Mouse (Mus musculus) liver, embryonic 14.5 days (tissue): ENCODE results near the gene Chd1l.

Source experiments
- CTCF ChIP-seq: IDR thresholded peaks from 2 replicates; pipeline ENCODE4 v1.5.1; 2016; ENCODE audit warnings: antibody characterized with exemption, low read depth, control low read depth
- EP300 ChIP-seq: IDR thresholded peaks from 2 replicates; pipeline ENCODE4 v1.6.1; 2016; ENCODE audit warnings: antibody characterized with exemption, low read depth

DNA sequence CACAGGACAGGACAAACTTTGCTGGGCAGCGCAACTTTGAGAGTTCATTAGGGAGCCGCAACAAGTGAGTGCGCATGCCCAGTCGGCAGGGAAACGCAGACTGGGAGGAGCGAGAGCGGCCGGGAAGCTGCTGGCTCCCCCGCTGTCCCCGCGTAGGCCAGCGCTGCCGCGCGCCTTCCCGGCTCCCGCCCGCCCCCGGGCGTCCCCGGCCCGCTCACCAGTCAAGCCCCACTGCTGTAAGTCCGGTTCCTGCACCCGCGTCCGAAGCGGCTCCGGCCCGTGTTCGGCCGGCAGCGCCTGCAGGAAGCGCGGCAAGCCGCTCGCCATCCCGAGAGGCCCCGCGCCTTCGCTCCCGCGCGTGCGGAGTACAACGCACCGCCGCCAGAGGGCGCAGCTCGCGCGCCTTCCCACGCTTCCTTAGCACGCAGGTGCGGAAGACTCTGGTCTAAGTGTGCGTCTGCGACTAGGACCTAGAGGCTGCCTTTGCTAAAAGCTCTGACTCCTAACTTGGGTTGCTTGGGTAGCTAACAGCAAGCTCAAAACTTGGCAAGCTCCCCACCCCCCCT is at the start of gene Chd1l:
- TF ChIP-seq EP300 (no peak), CTCF (peak; percentile 93)
